Mouse (Mus musculus) lung, embryonic 16.5 days (tissue): ENCODE measurements around the gene Tcaim. TPM values are rescaled to one million over a fixed set of nuclear protein-coding genes. Genes with fewer than 3 reads are reported as not detected.

ENCODE experiments used
- ATAC-seq: fragments of 200-750 bp; cut with Nextera tagmentation; 2 replicates; pipeline ENCODE4 v1.8.0; 2017; ENCODE audit warnings: low read depth, mild to moderate bottlenecking, moderate library complexity
- H3K27ac ChIP-seq: fragments of 300-500 bp; sonication (generic); 2 replicates; pipeline ENCODE4 v1.5.1; 2014; ENCODE audit warnings: mild to moderate bottlenecking, control low read depth, low read length
- H3K27me3 ChIP-seq: fragments of 300-500 bp; sonication (generic); 2 replicates; pipeline ENCODE4 v1.6.1; 2014; ENCODE audit warnings: low read depth, low read length, mixed read lengths; ENCODE audit not compliant: control insufficient read depth, insufficient read depth
- H3K36me3 ChIP-seq: fragments of 300-500 bp; sonication (generic); 2 replicates; pipeline ENCODE4 v1.6.1; 2014; ENCODE audit warnings: low read length; ENCODE audit not compliant: control insufficient read depth, insufficient read depth
- H3K4me1 ChIP-seq: fragments of 300-500 bp; sonication (generic); replicated peaks from 2 replicates; pipeline ENCODE4 v1.6.1; 2014; ENCODE audit warnings: low read length, mixed read lengths; ENCODE audit not compliant: control insufficient read depth, insufficient read depth
- H3K4me2 ChIP-seq: fragments of 300-500 bp; sonication (generic); 2 replicates; pipeline ENCODE4 v1.6.1; 2014; ENCODE audit warnings: low read depth, low read length, control low read depth
- H3K4me3 ChIP-seq: fragments of 300-500 bp; sonication (generic); 2 replicates; pipeline ENCODE4 v1.5.1; 2014; ENCODE audit warnings: mild to moderate bottlenecking, low read length, control low read depth
- H3K9ac ChIP-seq: fragments of 300-500 bp; sonication (generic); 2 replicates; pipeline ENCODE4 v1.6.1; 2014; ENCODE audit warnings: low read length, control low read depth
- H3K9me3 ChIP-seq: fragments of 300-500 bp; sonication (generic); 2 replicates; pipeline ENCODE4 v1.6.1; 2016; ENCODE audit warnings: low read length; ENCODE audit not compliant: control insufficient read depth
- WGBS: fragments of 180-500 bp; shearing (Covaris S2); extraction: QIAGEN DNeasy Blood & Tissue Kit; methylation state at CpG from one replicate; pipeline ENCODE4 v1.1.7; 2014; 5-methylcytosine and 5-hydroxymethylcytosine counted together
- polyA plus RNA-seq: library from polyadenylated mRNA; unstranded; fragments of >200 nt; fragmentation: Nextera tagmentation; extraction: Ambion mirVana; gene quantifications from 2 replicates; pipeline ENCODE4 v1.2.1, GENCODE M21; 2015

Gene Tcaim
- polyA plus RNA-seq, 1 experiment from 2014 or later = 7.4 TPM

- peaks cover 15% of the 10 kb centered on the region for H3K4me1 ChIP-seq
- H3K27me3 ChIP-seq = no peaks in the 10 kb centered on the region
- peak overlapping the region; percentile 84 for H3K4me3 ChIP-seq
- H3K9me3 ChIP-seq = peaks cover 21% of the 10 kb centered on the region
- H3K27ac ChIP-seq = no peak overlapping the region
- H3K9ac ChIP-seq = peak overlapping the region; percentile 94
- WGBS = 48% methylated on average over 3 of the region's 3 CpGs
- H3K36me3 ChIP-seq = peaks cover 26% of the 10 kb centered on the region
- ATAC-seq = no peak
- peak overlapping the region; percentile 65 for H3K4me2 ChIP-seq
These were observed 59.5 kb downstream of the Tcaim start for GRCm38 (mm10) chr9:122864848-122865247.

DNA sequence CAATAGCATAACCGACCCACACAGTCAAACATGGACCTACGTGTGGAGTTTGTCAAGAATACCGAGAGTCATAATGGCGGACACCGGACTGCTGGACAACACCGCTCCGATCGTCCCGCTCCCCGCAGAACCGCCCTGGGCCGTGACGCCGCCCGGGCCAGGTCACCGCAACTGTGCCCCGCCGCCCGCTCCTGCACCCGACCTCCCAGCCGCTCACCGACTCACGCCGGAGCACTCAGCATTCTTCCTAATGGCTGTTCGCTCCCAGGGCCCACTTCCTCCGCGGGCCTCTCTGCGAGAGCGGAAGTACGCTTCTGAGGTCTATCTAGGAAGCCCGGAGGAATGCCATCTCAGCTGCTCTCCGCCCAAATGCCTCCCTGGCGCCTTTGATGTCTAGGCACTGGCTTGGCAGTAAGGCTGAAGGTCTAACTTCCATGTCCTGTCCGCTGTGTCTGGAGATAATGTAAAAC is 60.4 kb downstream of the Tcaim start, which contains the start of gene Zfp445:
Gene Zfp445, minus strand, starts transcription at position 310 of the 470 bp plus-strand sequence.
- H3K9ac ChIP-seq = peak within 1 kb of the TSS; percentile 94
- H3K4me3 ChIP-seq = peak within 1 kb of the TSS; percentile 84
- no peaks in the 10 kb centered on the region for H3K27me3 ChIP-seq
- peaks cover 18% of the 10 kb centered on the region for H3K36me3 ChIP-seq
- H3K4me1 ChIP-seq = peaks cover 15% of the 10 kb centered on the region
- WGBS = under 1% methylated on average over 34 of the region's 34 CpGs
- H3K27ac ChIP-seq = peak within 1 kb of the TSS; percentile 80
- H3K9me3 ChIP-seq = peaks cover 15% of the 10 kb centered on the region
- H3K4me2 ChIP-seq = peak within 1 kb of the TSS; percentile 65
- peak; percentile 95 for ATAC-seq

DNA sequence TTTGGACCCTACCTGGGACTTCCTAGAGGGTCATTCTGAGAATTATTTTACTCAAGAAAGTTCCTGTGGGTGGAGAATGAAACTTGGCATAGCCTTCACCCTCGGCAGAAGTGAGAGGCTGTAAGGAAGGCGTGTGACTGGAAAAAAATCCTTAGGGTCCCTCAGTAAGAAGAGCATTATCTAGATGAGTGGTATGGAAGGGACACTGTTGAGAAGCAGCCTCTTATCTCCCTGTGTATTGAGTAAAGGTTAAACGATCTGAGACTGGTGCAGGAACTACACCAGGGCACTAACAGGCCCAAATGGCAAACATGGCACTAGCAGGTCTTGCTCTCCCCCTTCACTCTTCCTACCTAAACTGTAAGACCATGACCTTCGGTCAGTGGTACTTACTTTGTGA is 60.9 kb downstream of the Tcaim start:
- peak overlapping the region; percentile 84 for H3K4me3 ChIP-seq
- peaks cover 10% of the 10 kb centered on the region; the same call in 1 of the 2 replicates for H3K9me3 ChIP-seq
- H3K27me3 ChIP-seq = no peaks in the 10 kb centered on the region
- peaks cover 15% of the 10 kb centered on the region for H3K4me1 ChIP-seq
- no peak overlapping the region for H3K27ac ChIP-seq
- H3K4me2 ChIP-seq = peak overlapping the region; percentile 46
- peak overlapping the region; percentile 94 for H3K9ac ChIP-seq
- H3K36me3 ChIP-seq = peaks cover 13% of the 10 kb centered on the region
- 77% methylated on average over 4 of the region's 4 CpGs for WGBS
- ATAC-seq = peak; percentile 50

DNA sequence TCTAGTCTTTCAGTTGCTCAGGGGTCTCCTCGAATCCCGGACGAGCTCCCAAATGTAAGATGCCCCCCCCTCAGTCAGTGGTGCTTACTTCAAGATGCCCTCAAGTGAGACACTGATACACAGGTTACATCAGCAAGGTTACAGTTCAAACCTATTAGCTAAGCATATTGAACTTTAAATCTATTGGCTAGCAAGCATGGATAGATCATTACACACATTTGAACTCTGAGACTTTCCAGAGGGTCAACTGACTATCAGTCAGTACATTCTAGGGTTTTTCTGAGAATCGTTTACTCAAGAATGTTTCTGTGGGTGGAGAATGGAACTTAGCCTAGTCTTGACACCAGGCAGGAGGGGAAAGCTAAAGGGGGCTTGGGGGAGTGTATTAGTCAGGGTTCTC is 67.3 kb downstream of the Tcaim start:
- Histone ChIP-seq H3K9ac (no peak overlapping the region), H3K4me1 (no peaks in the 10 kb centered on the region), H3K27ac (no peak overlapping the region), H3K9me3 (no peaks in the 10 kb centered on the region), H3K4me3 (no peak overlapping the region), H3K27me3 (no peaks in the 10 kb centered on the region), H3K36me3 (no peaks in the 10 kb centered on the region), H3K4me2 (no peak overlapping the region)
- 86% methylated on average over 4 of the region's 4 CpGs for WGBS
- no peak for ATAC-seq

GRCm38 (mm10) chr9:122874653-122875052 is 69.3 kb downstream of the Tcaim start:
- H3K9ac ChIP-seq = no peak overlapping the region
- no peaks in the 10 kb centered on the region for H3K27me3 ChIP-seq
- no peaks in the 10 kb centered on the region for H3K36me3 ChIP-seq
- H3K27ac ChIP-seq = no peak overlapping the region
- no peaks in the 10 kb centered on the region for H3K9me3 ChIP-seq
- no peaks in the 10 kb centered on the region for H3K4me1 ChIP-seq
- no peak for ATAC-seq
- 80% methylated on average over 1 of the region's 1 CpGs for WGBS
- no peak overlapping the region for H3K4me3 ChIP-seq
- no peak overlapping the region for H3K4me2 ChIP-seq

GRCm38 (mm10) chr9:122875145-122875544 is 69.8 kb downstream of the Tcaim start:
- no peak for ATAC-seq
- Histone ChIP-seq H3K36me3 (no peaks in the 10 kb centered on the region), H3K27me3 (no peaks in the 10 kb centered on the region), H3K4me1 (no peaks in the 10 kb centered on the region), H3K9me3 (no peaks in the 10 kb centered on the region), H3K27ac (no peak overlapping the region), H3K9ac (no peak overlapping the region), H3K4me2 (no peak overlapping the region), H3K4me3 (no peak overlapping the region)
- 85% methylated on average over 2 of the region's 2 CpGs for WGBS

DNA sequence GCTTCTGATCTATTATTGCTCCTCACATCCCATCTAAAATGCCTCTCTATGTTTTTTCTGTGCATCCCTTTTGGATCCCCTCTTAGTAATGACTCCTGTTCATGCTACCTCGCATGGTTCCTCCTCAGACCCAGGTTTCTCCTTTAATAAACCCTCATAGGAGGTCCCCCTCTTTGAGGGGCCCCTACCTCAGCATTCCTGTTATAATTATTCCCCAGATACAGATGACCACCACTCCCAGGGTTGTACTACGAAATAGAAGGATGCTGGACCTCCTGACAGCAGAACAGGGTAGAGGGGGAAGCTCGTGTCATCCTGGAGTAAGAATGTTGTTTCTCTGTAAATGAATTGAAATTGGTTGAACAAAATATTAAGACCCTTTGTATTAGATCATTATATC is 80.0 kb downstream of the Tcaim start, which contains the start of gene Zkscan7:
Gene Zkscan7, plus strand, starts transcription at position 301 of the 400 bp plus-strand sequence.
- no peak within 1 kb of the TSS for H3K9ac ChIP-seq

More for the DNA sequence above, 80.0 kb downstream of the Tcaim start, which contains the start of gene Zkscan7:
- Histone ChIP-seq H3K4me2 (peak within 1 kb of the TSS; percentile 78), H3K9me3 (peaks cover 3% of the 10 kb centered on the region), H3K4me3 (peak within 1 kb of the TSS; percentile 83), H3K27ac (no peak within 1 kb of the TSS), H3K4me1 (peaks cover 3% of the 10 kb centered on the region; the same call in 1 of the 2 replicates), H3K27me3 (no peaks in the 10 kb centered on the region), H3K36me3 (no peaks in the 10 kb centered on the region)
- WGBS = 82% methylated on average over 3 of the region's 3 CpGs
- ATAC-seq = no peak

Other genes starting within 250 kb of the Tcaim start
- gene Topaz1, start 58.2 kb upstream of the Tcaim start, polyA plus RNA-seq = not detected in 2 replicates
- gene Gm35549, start 38.5 kb downstream of the Tcaim start, polyA plus RNA-seq = 0.44 and 0.75 TPM in 2 replicates
- 79.4 and 80.6 TPM in 2 replicates for gene Zfp445, start 60.5 kb downstream of the Tcaim start, polyA plus RNA-seq
- 5.3 and 6.0 TPM in 2 replicates for gene Zkscan7, start 80.1 kb downstream of the Tcaim start, polyA plus RNA-seq
- 17.2 and 19.5 TPM in 2 replicates for gene Zfp105, start 117.5 kb downstream of the Tcaim start, polyA plus RNA-seq
- gene 1110059G10Rik, start 145.5 kb downstream of the Tcaim start, polyA plus RNA-seq = 29.6 and 34.6 TPM in 2 replicates
- gene Kif15, start 145.5 kb downstream of the Tcaim start, polyA plus RNA-seq = 54.3 and 55.6 TPM in 2 replicates
- gene Tmem42, start 215.8 kb downstream of the Tcaim start, polyA plus RNA-seq = 18.8 and 23.0 TPM in 2 replicates
- gene Tgm4, start 229.2 kb downstream of the Tcaim start, polyA plus RNA-seq = 0.26 and 0.60 TPM in 2 replicates